Mouse (Mus musculus) left cerebral cortex, adult 2 months (tissue): ENCODE measurements around the gene Adarb1. TPM values are rescaled to one million over a fixed set of nuclear protein-coding genes. Genes with fewer than 3 reads are reported as not detected.
A peak's percentile ranks its signal among the peaks of the same experiment; 100 is the strongest.

Experiments
- DNase-seq, 2 experiments: peaks; one replicate each; pipeline ENCODE4 v3.0.0; 2021 to 2022; ENCODE audit warnings: low spot score in 2 of 2, mixed read lengths in 1 of 2; ENCODE audit errors: extremely low spot score in 1 of 2
- H3K27ac ChIP-seq: fragments of 200-600 bp; 2 replicates; pipeline ENCODE4 v1.8.1; 2022
- H3K4me3 ChIP-seq: fragments of 200-600 bp; 2 replicates; pipeline ENCODE4 v1.8.1; 2022
- CTCF ChIP-seq: fragments of 200-600 bp; IDR thresholded peaks from 2 replicates; pipeline ENCODE4 v1.8.1; 2022; ENCODE audit warnings: antibody characterized with exemption, mild to moderate bottlenecking, moderate library complexity
- intact Hi-C: fragments of 180-260 bp; cut with DNase I; formaldehyde crosslinking; loops from one replicate; pipeline ENCODE4 v1.15.1; 2025
- total RNA-seq, 2 experiments: library from RNA; stranded (reverse); gene quantifications; 2 replicates each; pipeline ENCODE4 v1.2.3; 2021

Gene Adarb1
- total RNA-seq, 2 experiments from 2014 or later: 139 to 152 TPM

GRCm38 (mm10) chr10:77449315-77450158 is 31.5 kb upstream of the Adarb1 start:
- Histone ChIP-seq H3K27ac (no peak overlapping the region), H3K4me3 (no peak overlapping the region)
- TF ChIP-seq CTCF: no peak
- peak in 1 of 2 experiments; percentile 29 for DNase-seq
- intact Hi-C loops: no loop called here

- no peak for TF ChIP-seq CTCF
- Histone ChIP-seq H3K4me3 (no peak overlapping the region), H3K27ac (no peak overlapping the region)
- intact Hi-C loops: no loop called here
- no peak for DNase-seq
These were observed 30.7 kb upstream of the Adarb1 start for GRCm38 (mm10) chr10:77448698-77449247.

DNA sequence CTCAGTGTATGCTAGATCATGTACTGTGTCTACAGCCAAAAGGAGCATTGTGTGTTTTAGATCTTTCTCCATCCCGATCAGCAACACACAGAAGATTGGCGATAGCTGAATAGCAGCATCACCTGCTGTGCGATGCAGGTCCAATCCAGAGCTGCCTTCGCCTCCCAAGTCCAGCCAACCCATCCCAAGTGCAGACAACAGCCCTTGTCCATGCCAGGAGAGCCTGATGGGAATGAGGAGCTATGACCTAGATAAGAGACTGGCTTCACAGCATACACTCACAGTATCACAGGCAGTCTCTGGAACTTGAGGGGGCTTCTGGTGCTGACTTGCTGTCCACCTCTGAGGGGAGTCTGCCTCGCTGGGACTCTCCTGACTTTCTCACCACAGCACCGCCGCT is 30.1 kb upstream of the Adarb1 start:
- Histone ChIP-seq H3K27ac (no peak overlapping the region), H3K4me3 (no peak overlapping the region)
- TF ChIP-seq CTCF: no peak
- DNase-seq: no peak
- intact Hi-C loops: no loop called here

- no peak for TF ChIP-seq CTCF
- no peak overlapping the region for H3K4me3 ChIP-seq
- no peak overlapping the region for H3K27ac ChIP-seq
- intact Hi-C loops: no loop called here
- no peak for DNase-seq
These were observed 29.7 kb upstream of the Adarb1 start for GRCm38 (mm10) chr10:77447755-77448154.

GRCm38 (mm10) chr10:77442250-77442649 is 24.2 kb upstream of the Adarb1 start:
- no peak overlapping the region for H3K27ac ChIP-seq
- no peak overlapping the region for H3K4me3 ChIP-seq
- intact Hi-C loops: no loop called here
- TF ChIP-seq CTCF: no peak
- DNase-seq: no peak

GRCm38 (mm10) chr10:77441812-77442211 is 23.7 kb upstream of the Adarb1 start:
- no peak for DNase-seq
- H3K27ac ChIP-seq: no peak overlapping the region
- no peak overlapping the region for H3K4me3 ChIP-seq
- intact Hi-C loops: no loop called here
- no peak for TF ChIP-seq CTCF

- TF ChIP-seq CTCF: no peak
- intact Hi-C loops: no loop called here
- Histone ChIP-seq H3K4me3 (no peak overlapping the region), H3K27ac (no peak overlapping the region)
- DNase-seq: no peak
These were observed 23.0 kb upstream of the Adarb1 start for GRCm38 (mm10) chr10:77440841-77441755.

GRCm38 (mm10) chr10:77440286-77440685 is 22.2 kb upstream of the Adarb1 start:
- intact Hi-C loops: no loop called here
- no peak for TF ChIP-seq CTCF
- no peak for DNase-seq
- Histone ChIP-seq H3K4me3 (no peak overlapping the region), H3K27ac (no peak overlapping the region)

DNA sequence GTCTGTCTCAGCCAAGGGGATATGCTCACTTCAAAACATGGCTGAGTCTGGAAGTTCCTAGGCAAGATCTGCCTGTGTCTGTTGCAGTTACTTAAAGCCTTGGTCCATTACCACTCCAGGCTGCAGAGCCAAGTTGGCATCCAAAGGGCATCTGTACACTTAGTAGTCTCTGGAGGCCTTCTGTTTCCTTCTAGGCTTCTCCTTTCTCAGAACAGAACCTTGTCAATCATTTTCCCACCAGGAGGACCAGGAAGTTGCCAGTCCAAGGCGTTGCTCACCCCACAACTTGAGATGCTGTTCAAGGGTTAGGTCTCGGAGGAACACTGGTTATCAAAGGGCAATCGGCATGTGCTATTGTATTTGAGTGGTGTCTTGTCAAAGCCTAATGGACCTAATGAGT is 21.0 kb upstream of the Adarb1 start:
- no peak for TF ChIP-seq CTCF
- intact Hi-C loops: no loop called here
- Histone ChIP-seq H3K27ac (no peak overlapping the region), H3K4me3 (no peak overlapping the region)
- no peak for DNase-seq

DNA sequence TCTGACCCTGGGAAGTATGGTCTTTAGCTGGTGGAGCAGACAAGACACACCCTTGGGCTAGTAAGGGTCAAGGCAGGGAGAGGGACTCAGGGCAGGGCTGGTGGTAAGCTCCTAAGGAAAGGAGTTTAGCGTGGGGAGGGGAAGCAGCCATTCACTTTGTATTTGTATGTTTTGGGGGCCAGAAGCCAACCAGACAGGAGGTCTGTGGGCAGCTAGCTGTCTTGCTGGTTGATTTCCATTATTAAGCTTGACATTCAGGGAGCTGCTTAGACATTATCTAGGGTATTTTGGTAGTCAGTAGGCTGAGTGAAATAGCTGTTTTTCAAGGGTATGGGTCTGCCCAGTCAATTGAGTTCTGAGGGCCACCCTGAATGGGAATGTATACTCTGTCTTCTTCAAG is 20.0 kb upstream of the Adarb1 start:
- Histone ChIP-seq H3K4me3 (no peak overlapping the region), H3K27ac (no peak overlapping the region)
- no peak for DNase-seq
- intact Hi-C loops: no loop called here
- TF ChIP-seq CTCF: no peak

- peak overlapping the region; percentile 61 for H3K27ac ChIP-seq
- DNase-seq: no peak
- no peak for TF ChIP-seq CTCF
- no peak overlapping the region for H3K4me3 ChIP-seq
- intact Hi-C loops: no loop called here
These were observed 17.3 kb upstream of the Adarb1 start for GRCm38 (mm10) chr10:77435343-77435742.

GRCm38 (mm10) chr10:77434457-77435151 is 16.5 kb upstream of the Adarb1 start:
- peak overlapping the region; percentile 31 for H3K4me3 ChIP-seq
- TF ChIP-seq CTCF: no peak
- intact Hi-C loops: no loop called here
- peak; percentile 70 to 75 for DNase-seq
- peak overlapping the region; percentile 61 for H3K27ac ChIP-seq
